Mouse (Mus musculus) kidney, adult 2 months (tissue): ENCODE measurements at regions not wholly inside any gene's neighbourhood (a gene's known extent, or its start where the extent isn't known, plus 50 kb on each side); places are given as distances from the start of the nearest gene placed in this dataset.

ENCODE experiments used
- CTCF ChIP-seq: fragments of 200-500 bp; conservative IDR thresholded peaks from 2 replicates; pipeline ENCODE4 v1.5.1; 2011; ENCODE audit warnings: low read depth, mild to moderate bottlenecking, control low read depth, low read length, moderate library complexity, mixed read lengths; ENCODE audit not compliant: insufficient read depth, insufficient read length
- POLR2A ChIP-seq: fragments of 200-500 bp; IDR thresholded peaks from one replicate; pipeline ENCODE4 v1.6.1; 2011; ENCODE audit warnings: low read depth, low read length, control low read depth

GRCm38 (mm10) chr9:67107938-67108337, 58.7 kb upstream of the Tpm1 start:
- no peak for TF ChIP-seq CTCF
- TF ChIP-seq POLR2A: no peak
